Mouse (Mus musculus) CH12.LX (cell line): ENCODE measurements around the gene Lmo1.

ENCODE experiments used
- CTCF ChIP-seq, 2 experiments: IDR thresholded peaks in 1 of 2; conservative IDR thresholded peaks in 1 of 2; 2 replicates each; pipeline ENCODE4 v1.5.1; 2011 to 2012; ENCODE audit warnings: low read depth in 2 of 2, low read length in 2 of 2, improper control_type of control experiment in 1 of 2, inconsistent platforms in 1 of 2, mild to moderate bottlenecking in 1 of 2, moderate library complexity in 1 of 2
- EP300 ChIP-seq: IDR thresholded peaks from 2 replicates; pipeline ENCODE4 v1.6.1; 2011; ENCODE audit warnings: low read length, improper control_type of control experiment
- POLR2A ChIP-seq: IDR thresholded peaks from 2 replicates; pipeline ENCODE4 v1.6.1; 2011; ENCODE audit warnings: low read depth, mild to moderate bottlenecking, improper control_type of control experiment, low read length
- ZKSCAN1 ChIP-seq: IDR thresholded peaks from 2 replicates; pipeline ENCODE4 v1.6.1; 2012; ENCODE audit warnings: low read depth, inconsistent platforms, low read length, improper control_type of control experiment, borderline replicate concordance

DNA sequence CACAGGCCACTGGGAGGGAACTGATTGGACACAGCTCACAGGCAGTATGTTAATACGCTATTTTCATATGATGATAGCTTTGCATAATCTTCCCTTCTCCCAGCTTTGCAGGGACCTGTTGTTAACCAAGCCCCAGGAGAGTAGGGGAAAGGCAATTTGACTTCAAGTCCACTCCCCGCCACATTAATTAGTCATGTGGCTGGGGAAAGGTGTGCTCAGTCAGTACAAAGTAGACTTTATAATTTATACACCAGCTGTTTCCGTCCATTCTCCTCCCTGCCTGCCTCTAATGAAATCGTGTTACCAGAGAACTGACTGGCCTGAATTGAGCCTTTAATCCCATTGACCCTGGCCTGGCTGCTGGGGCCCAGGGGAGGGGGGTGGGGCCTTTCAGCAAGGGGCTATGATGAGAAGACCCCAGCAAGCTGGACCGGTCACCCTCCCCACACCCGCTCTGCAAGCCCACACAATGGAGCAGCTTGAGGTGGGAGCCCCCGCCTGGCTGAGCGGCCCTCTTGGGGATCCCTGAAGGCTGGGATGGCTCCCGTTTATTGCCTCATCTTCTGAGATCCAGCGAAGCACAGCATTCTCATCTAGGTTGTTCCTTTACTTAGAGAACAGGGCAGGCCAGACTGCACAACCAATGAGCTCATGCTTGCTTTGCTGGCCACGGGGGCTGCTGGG is 21.5 kb upstream of the Lmo1 start:
- no peak for TF ChIP-seq EP300
- no peak for TF ChIP-seq CTCF (conservative IDR thresholded peaks at IDR 0.05 in 1 of 2, IDR thresholded peaks at IDR 0.05 in 1 of 2; ENCODE audit: low read depth in 2 of 2, low read length in 2 of 2)
- TF ChIP-seq POLR2A, result no peak
- no peak for TF ChIP-seq ZKSCAN1
